Mouse (Mus musculus): Measurements from ENCODE around the gene Cemip2.

Gene Cemip2

DNA sequence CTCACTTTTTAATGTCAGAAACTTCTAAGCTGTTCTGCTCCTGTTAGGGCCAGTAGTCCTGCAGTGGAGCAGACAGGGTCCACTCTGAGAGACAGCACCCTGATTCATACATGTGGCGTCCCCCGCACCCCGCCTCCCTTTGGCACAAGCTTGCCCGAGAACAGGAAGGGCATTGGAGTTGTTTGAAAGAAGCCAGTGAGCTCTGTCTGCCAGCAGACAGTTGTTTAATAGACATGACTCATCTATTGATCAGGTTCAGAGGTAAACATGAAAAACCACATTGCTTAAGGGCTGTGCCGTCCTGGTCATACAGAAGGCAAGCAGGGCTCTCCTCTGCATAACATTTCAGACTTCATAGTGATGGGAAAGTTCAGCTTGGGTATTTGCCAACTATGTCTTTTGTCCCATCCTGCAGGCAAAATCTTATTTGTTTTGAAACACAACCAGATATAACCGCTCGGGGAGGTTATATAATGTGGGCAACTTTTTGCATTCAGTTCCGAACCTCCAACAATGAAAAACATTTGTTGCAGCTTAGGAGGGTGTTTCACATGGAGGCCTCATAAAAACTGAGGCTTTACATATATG, 36.4 kb downstream of the Cemip2 start:
- DNase-seq (ENCODE audit: low read depth, low spot score), result no peak

DNA sequence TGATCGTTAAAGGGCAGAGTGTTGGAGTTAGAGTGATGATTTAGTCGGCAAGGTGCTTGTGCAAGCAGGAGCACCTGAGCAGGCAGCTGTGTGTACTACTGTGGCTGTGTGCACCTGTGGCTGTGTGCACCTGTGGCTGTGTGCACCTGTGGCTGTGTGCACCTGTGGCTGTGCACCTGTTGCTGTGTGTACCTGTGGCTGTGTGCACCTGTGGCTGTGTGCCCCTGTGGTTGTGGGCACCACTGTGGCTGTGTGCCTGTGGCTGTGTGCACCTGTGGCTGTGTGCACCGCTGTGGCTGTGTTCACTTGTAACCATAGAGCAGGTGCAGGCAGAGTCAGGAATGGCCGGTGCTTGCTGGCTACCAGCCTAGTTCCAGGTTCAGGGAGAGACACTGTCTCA, 38.1 kb downstream of the Cemip2 start:
- no peak for DNase-seq (ENCODE audit: low read depth, low spot score)

DNA sequence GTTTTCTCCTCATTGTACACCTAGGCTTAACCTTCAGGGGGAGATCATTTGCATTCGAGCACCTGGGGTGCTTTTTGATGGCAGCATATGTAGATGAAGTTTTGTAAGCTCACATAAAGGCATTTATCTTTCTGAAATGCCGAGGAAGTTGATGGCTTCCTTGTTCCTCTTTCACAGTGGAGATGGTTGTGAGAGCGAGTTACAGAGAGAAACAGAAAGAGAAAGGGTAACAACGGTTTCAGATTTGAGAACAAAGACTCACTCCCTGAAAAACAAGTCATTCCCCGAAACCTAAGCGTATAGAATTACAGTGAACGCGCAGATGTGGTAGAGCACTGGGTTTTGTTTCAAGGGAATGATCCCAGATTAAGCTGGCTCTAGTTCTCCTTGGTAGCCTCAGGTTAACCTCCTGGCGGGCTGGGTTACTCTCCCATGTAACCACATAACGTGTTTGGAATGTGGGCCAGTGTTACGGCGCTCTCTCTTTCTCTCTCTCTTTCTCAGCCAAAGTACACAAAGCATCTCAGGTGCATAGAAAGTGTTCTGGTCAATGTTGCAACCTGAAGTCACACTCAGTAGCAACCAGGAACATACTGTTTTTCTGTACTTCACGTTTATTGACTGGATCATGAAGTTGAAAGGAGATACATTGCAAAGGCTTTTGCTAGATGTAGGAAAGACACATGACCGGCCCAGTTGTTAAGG, 40.0 kb downstream of the Cemip2 start:
- DNase-seq (ENCODE audit: low read depth, low spot score), result no peak

DNA sequence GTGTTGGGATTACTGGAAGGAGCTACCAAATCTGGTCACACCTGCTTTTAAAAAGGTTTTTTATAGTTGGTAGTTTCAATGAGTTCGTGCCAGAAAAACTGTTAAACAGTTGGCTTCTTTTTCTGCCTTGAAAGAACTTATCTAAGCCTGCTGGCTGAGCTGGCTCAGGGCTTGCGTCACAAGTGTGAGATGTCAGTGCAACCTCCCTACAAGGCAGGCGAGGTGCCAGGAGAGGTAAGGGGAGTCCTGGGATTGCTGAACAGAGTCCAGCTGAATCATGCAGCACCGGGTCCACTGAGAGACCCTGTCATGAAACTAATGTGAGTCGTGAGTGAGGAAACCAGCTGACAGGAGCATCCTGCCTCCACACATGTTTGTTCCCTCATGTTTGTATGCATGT, 41.4 kb downstream of the Cemip2 start:
- no peak for DNase-seq (ENCODE audit: low read depth, low spot score)

DNA sequence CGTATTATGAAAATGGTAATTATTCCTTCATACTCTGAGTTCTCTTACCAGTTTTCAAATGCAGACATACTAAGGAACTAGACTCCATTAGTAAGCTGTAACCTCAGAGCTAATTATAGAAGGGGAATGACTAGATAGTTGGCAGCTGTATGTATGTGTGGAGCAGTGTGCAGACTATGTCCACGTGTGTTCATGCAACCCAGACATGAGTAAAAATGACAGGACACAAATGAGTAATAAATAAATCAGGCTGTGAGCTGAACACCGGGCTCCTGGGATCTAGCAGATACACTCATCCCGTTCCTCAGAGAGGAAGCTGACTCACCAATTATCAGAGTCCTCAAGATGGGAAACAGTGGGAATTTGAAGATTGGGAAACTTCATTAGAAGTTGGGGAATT, 42.0 kb downstream of the Cemip2 start:
- DNase-seq (ENCODE audit: low read depth, low spot score), result no peak

DNA sequence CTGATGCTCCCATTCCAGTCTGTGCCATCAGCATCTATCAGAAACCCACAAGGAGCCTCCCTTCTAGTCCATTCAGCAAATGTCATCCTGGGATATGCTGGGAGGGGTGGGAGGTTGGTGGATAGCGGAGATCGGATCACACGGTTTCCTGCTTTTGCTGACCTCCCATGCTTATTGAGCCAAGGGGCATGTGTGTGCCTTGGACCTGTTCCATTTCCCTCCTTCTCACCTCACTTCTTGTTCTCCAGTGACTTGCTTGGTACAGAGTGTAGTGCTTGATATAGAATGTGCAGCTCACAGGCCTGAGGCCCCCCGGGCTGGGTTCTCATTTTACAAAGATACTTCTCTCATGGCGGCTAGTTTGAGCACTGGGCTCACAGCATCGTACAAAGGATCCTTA, 43.7 kb downstream of the Cemip2 start:
- DNase-seq (ENCODE audit: low read depth, low spot score), result no peak

DNA sequence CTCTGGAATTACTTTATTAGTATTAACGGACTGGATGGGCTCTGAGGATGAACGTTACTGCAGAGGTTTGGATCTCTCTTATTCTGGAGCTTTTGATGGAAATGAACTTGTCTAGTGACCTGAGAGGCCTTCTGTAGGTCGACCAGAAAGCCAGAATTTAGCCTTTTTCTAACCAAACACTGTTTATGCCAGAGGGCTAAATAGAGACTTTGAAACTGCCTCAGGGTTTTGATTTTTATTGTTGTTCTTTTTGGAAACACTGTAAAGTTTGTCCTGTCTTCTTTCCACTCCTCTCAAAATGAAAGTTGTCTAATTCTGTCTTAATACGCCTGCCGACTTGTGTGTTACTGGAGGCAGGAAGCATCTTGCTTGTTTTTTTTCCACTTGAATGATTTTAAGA, 46.0 kb downstream of the Cemip2 start:
- no peak for DNase-seq (ENCODE audit: low read depth, low spot score)

DNA sequence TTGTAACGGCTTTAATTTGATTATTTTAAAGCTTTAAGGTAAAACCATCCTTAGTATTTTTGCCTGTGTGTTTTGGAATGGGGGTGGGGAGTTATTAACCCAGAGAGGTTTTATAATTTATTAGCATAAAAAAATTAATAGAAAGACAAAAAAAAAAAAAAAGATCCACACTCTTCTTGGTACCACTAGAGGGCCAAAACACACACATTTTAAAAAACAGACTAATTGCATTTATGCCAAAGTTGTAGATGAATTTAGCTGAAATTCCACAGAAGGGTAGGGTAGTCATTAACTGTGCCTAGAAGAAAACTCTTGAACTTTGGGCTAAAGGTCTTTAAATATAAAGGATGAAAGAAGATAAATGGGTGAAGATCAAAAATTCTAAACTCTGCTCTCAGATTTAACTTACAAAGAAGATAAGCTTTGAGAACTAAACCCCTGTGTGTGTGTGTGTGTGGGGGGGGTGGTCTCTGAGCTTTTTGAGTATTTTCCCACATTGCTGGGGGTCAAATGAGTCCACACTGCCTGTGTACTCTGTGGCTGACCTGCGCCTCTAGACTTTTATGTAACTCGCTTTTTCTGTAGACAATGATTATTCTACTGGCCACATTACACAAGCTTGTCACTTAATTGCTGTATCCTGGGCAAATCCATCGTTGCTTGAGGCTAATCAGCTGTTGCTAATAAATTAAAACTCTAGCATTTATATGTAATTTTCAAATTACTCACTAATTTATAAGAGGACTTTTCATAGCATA, 47.2 kb downstream of the Cemip2 start:
- DNase-seq (ENCODE audit: low read depth, low spot score), result no peak

DNA sequence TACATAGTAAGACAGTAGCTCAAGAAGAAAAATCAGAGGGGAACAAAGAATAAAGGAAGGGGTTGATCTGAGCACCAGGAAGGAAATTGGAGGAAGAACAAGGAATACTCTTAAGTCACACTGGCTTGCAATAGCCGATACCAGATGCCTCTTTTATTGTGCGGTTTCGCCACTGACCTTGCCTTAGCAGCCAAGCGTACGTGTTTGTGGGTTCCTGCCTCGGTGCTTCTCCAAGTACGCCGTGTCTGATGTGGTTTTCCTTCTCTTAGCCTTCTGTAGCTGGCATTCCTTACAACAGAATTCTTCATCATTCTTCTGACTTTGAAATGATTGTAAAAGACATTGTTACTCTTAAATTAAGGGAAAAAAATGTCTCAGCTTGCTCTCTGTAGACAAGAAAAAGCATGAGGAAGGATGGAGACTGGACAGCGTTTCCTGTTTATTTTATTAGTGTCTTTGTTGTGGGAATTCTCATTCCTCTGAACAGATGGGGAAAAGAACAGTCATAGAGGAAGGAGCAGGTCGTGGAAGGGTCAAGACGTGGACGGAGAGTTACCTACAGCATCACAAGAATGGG, 55.4 kb downstream of the Cemip2 start:
- no peak for DNase-seq (ENCODE audit: low read depth, low spot score)

DNA sequence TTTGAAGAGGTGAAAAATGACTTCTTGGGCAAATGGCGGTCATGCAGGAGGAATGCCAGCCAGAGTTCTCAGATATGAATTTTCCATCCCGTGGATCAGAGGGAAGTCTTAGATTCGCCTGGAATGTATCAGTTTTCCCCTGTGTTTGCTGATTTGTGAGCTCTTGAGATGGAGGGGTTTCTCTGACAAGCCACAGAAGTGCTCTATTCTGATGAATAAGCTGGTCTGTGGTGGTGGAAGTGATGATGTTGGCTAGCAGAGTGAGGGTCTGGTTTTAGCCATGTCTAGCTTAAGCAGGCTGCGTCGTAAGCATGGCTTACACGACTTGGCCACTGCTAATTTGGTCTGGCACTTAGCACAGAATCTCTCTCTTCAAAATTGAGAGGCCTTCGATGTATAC, 56.8 kb downstream of the Cemip2 start:
- no peak for DNase-seq (ENCODE audit: low read depth, low spot score)

DNA sequence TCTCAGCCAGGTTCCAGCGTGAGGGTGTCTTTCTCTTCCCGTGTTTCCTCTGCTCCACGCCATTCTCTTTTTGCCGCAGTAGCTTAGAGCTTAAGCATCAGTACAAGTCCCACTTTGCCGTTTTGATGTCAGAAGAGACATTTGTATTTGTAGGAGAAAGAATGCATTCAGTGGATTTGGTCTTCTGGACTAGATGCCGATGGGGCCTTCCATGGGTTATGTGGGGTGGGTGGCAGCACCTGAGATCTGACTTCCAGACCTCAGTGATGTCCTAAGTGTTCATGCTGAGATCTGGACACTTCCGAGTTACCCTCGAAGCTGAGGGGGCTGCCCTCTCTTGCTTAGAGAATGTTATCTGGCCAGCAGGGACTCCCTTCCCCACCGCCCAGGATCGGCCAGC, 72.6 kb downstream of the Cemip2 start:
- no peak for DNase-seq (ENCODE audit: low read depth, low spot score)

DNA sequence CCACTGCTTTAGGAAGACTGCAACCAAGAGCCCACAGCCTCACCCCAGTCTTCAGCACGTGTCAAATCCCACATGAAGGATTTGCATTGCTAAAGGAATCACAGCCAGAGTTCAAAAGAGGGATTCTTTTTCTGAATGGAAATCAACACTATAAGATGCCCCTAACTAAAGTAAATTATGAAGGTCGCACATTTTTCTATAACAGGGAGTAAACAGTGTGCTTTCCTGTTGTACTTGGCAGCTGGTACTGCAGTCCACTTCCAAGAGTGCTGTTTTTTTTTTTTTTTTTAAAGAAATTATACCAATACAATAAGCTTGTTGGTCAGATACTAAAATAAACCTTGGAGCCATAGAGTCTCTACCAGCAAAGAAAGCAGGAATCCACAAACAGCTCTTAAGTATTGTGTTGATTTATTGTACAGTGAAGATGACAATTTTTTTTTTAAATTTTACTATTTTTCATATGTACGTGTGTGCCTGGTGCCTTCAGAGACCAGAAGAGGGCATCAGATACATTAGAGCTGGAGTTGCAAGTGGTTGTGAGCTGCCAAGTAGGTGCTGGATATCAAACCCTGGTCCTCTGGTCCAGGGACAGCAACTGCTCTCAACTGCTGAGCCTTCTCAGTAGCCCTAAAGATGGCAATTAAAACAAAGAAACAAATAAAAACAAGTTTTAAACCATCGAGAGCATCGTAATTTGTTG, 76.5 kb downstream of the Cemip2 start:
- DNase-seq (ENCODE audit: low read depth, low spot score), result no peak

DNA sequence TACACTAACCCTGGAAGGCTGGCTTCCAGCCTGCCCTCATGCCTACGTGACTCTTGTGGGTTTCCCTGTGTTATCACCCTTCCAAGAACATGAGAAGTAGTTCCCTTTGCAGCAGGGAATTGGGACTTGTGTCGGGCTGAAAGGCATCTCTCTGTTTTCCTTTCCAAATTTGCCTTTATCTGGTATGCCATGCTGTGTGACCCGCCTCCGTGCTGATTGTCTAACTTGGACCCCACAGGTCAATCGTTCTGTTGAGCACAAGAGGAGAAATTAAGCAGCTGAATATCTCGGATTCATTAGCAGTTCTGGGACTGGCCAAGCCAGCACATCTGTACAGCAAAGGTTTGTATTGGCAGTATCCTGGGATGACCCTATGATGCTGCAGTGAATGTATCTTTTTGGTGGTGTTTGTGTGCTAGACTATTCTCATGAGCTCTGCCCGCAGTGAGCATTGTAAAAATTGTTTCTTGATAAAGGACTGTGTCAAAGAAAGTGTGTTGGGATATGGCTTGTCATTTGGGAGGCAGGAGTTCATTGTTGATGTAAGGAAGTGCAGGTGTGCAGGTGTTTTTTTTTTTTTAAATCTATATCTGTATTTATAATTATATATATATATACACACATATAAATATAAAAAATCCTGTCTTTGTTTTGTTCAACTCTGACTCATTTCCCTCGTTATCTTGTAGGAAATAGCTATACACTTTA, 77.4 kb downstream of the Cemip2 start:
- no peak for DNase-seq (ENCODE audit: low read depth, low spot score)

DNA sequence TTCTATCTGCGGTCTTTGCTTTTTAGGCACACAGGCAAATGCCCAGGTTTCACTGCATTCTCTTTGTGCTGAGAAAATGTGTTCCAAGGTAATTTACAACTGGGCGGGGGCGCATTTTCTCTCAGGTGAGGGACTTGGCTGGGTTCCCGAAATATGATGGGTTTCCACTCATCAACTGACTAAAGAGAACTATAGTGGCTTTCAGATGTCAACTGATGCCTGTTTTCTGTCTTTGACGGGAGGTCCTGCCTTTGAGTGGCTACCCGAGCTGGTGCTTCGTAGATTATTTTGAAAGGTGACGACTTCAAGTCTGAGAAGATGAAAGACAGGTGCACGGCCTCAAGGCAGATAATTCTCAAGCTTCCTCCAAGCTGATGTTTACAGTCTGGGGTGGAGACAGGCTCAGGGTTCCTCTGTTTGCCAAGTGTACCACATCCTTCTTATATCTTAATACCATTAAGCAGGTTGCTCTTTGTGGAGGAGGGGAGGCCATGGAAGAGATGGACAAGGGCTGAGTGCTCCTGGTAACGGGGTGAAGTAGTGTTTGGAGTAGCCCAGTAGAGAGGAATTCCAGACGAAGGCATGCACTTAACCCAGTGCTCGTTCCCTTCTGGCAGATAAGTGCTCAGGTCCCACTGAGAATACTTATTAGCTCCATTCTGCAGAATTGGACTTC, 80.8 kb downstream of the Cemip2 start:
- no peak for DNase-seq (ENCODE audit: low read depth, low spot score)

DNA sequence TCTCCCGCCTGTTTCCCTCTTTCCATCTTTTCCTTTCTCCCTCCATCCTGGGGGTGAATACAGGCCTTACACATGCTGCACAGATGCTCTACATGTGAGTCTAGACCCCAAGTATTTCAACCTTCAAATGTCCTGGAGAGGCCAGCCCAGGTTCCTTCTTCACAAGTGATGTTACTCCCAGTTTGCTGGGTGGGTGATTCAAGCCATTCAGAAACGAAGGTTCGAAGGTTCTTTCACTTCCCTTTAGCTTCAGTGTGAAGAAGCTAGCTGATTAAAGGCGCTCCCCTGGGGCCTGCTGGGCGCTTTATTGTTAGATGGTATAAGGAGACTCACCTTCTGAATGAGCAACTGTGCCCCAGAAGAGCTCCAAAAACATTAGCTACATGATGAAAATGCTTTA, 82.0 kb downstream of the Cemip2 start:
- no peak for DNase-seq (ENCODE audit: low read depth, low spot score)

DNA sequence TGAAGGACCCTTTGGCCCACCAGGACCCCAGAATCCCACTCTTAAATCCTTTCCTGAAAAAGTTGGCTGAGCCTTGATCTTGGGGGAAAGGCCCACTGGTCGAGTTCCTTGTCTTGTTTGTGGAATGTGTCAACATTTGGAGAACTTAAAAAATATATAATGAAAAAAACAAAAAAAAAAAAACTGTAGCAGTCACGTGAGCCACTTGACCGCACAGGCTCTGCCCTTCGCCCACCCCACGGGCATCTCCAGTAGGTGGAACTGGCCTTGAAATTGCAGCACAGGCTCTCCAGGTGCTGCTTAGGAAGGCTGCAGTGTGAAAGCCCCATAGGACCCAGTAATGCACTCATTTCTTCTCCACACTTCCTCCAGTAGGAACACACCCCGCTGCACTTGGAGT, 82.8 kb downstream of the Cemip2 start:
- no peak for DNase-seq (ENCODE audit: low read depth, low spot score)

DNA sequence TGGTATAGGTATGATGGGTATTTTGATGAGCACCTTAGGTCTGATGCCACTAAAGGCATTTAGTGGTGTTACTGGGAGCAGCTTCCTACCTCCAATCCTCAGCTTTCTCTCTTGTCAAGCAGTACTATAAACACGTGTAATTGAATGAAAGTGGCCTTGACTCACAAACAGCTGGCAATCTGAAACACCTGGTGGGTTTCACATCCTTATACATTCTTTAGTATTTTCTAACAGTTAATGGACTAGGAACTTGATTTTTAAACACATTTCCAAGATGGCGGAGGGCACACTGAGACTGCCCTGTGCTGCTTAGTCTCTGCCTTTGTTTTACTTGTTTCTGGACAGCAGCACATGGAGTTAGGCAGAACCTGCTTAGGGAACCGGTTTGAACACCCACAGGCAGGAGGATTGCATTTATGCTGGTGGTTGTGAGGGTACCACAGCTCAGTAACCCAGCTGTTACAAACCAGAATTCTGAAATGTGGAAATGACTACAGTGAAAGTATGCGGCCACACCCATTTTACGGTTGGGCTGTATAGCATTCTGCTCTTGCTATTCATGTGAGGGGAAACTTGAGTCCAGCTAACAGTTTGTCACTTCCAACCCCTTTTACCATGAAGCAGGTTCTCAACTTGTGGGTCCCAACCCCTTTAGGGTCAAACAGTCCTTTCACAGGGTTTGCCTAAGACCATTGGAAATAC, 84.3 kb downstream of the Cemip2 start:
- DNase-seq (ENCODE audit: low read depth, low spot score), result no peak

DNA sequence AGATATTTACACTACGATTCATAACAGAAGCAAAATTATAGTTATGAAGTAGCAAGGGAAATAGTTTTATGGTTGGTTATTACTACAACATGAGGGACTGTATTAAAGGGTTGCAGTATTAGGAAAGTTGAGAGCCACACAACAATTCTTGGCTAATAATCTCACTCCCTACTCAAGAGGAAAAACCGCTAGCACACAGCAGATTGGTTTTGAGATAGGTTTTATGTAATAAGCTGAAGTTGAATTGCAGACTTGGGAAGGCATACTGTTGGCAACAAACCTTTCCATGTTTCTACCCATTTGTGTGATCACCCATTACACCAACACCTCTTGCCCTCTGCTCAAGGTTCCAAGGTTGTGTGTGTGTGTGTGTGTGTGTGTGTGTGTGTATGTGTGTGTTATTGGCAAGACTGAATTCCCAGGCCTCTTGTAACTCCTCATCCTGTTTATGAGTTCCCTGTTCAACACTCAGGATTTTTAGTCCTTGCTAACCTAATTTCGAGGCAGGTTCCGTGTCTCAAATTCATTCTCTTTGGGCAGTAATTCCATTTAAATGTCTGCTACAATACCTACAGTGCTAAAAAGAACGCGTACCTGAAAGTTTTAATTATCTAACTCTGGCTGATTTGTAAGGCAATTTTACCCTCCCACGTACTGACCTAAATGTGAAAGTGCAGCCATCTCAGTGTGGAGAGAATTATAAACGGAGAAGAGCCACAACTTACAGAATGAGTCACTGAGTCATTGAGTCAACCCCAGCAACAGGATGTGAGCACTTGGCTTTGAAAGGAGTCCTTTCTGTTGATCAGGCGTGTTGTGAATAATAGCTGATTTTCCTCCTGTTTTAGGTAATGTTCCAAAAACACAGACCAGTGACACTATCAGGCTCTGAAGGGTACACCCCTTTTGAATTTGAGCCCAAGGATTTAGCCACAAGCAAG, 85.1 kb downstream of the Cemip2 start:
- no peak for DNase-seq (ENCODE audit: low read depth, low spot score)
